Mouse (Mus musculus): ENCODE measurements at regions not wholly inside any gene's neighbourhood (a gene's known extent, or its start where the extent isn't known, plus 50 kb on each side); places are given as distances from the start of the nearest gene placed in this dataset.

DNA sequence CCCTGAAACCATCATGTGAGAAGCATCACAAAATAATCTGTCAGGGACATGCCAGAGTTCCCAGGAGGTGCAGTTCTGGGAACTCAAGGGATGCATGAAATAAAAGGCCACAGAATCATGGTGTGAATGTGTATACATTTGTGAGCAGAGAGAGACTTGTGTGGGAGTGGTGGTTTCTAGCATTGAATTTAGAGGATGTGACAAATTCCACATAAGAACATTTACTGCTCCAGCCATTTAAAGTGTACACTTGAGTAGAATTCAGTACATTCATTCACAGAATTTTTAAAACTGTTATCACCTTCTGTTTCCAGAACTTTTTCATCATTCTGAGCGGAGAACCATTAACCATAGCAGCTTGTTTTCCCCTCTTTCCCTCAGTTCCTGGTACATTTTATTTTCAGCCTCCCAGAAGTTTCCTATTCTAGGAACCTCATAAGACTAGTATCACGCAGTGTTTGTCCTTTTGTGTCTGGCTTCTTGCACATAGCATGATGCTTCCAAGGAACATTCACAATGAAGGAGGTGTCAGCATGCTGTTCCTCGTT lies 380.6 kb downstream of the Kif20b start:
- H3K9me3 ChIP-seq (replicated peaks; ENCODE audit: insufficient read depth, low read length): no peaks in the 10 kb centered on the region
- peaks cover 10 to 11% of the 10 kb centered on the region in 2 experiments for H3K36me3 ChIP-seq (ENCODE audit: control insufficient read depth in 1 of 2, insufficient read depth in 2 of 2, low read length in 2 of 2)
- H3K27ac ChIP-seq (ENCODE audit: control insufficient read depth, low read depth, low read length): peak overlapping the region; percentile 38; the same call in 1 of the 2 replicates
- no peak for DNase-seq (ENCODE audit: low read depth, low spot score)
- H3K9ac ChIP-seq (ENCODE audit: control insufficient read depth, low read depth, low read length, poor library complexity, severe bottlenecking): peak overlapping the region; percentile 46
- peak overlapping the region; percentile 15 to 51; a peak in 3 of 4 replicates for H3K4me3 ChIP-seq (ENCODE audit: control insufficient read depth in 1 of 2, insufficient read depth in 1 of 2, low read depth in 2 of 2, low read length in 2 of 2)
- no peaks in the 10 kb centered on the region for H3K27me3 ChIP-seq (ENCODE audit: control insufficient read depth in 1 of 2, insufficient read depth in 2 of 2, low read length in 2 of 2)
- no peak for TF ChIP-seq BHLHE40 (IDR thresholded peaks at IDR 0.05; ENCODE audit: borderline replicate concordance, low read depth, low read length)
- TF ChIP-seq SMC3 (IDR thresholded peaks at IDR 0.05; ENCODE audit: low read depth, low read length): no peak
- TF ChIP-seq CHD2 (IDR thresholded peaks at IDR 0.05; ENCODE audit: low read length): no peak
- TF ChIP-seq UBTF (IDR thresholded peaks at IDR 0.05; ENCODE audit: borderline replicate concordance, insufficient read depth, low read depth, low read length): no peak
- no peak for TF ChIP-seq MXI1 (IDR thresholded peaks at IDR 0.05; ENCODE audit: low read depth, low read length)
- TF ChIP-seq ZC3H11A (IDR thresholded peaks at IDR 0.05; ENCODE audit: low read depth, low read length): no peak
- TF ChIP-seq RCOR1 (IDR thresholded peaks at IDR 0.05; ENCODE audit: low read depth, low read length): no peak
- no peak for TF ChIP-seq POLR2AphosphoS2 (IDR thresholded peaks at IDR 0.05; ENCODE audit: low read length)
- no peak for TF ChIP-seq USF1 (IDR thresholded peaks at IDR 0.05; ENCODE audit: low read depth, low read length)
- TF ChIP-seq HCFC1 (IDR thresholded peaks at IDR 0.05; ENCODE audit: low read depth, low read length): no peak
- no peak for TF ChIP-seq POLR2A (IDR thresholded peaks at IDR 0.05; ENCODE audit: control insufficient read depth in 1 of 2, insufficient read depth in 1 of 2, low read depth in 1 of 2, low read length in 2 of 2, poor library complexity in 1 of 2)
- TF ChIP-seq SIN3A (IDR thresholded peaks at IDR 0.05; ENCODE audit: low read length): no peak
- no peak for TF ChIP-seq KAT2A (conservative IDR thresholded peaks at IDR 0.05; ENCODE audit: low read depth, low read length)
- no peak for TF ChIP-seq MAFK (IDR thresholded peaks at IDR 0.05; ENCODE audit: borderline replicate concordance, low read depth, low read length)
- TF ChIP-seq RAD21 (IDR thresholded peaks at IDR 0.05; ENCODE audit: low read depth, low read length): no peak
- no peak for TF ChIP-seq ETS1 (IDR thresholded peaks at IDR 0.05; ENCODE audit: low read depth, low read length)
- TF ChIP-seq ELF1 (IDR thresholded peaks at IDR 0.05; ENCODE audit: low read depth, low read length): no peak
- no peak for TF ChIP-seq NRF1 (IDR thresholded peaks at IDR 0.05; ENCODE audit: insufficient read depth, low read depth, low read length, poor library complexity, severe bottlenecking)
- no peak for TF ChIP-seq JUND (IDR thresholded peaks at IDR 0.05; ENCODE audit: low read depth, low read length)
- peaks cover 0 to 5% of the 10 kb centered on the region in 2 experiments; a peak in 2 of 4 replicates for H3K4me1 ChIP-seq (ENCODE audit: control insufficient read depth in 1 of 2, insufficient read depth in 2 of 2, low read length in 2 of 2)
- H3K79me2 ChIP-seq (ENCODE audit: control insufficient read depth, insufficient read depth, low read length, poor library complexity): peaks cover 9% of the 10 kb centered on the region
